Mouse (Mus musculus): Measurements from ENCODE around the gene Slc41a1. TPM values are rescaled to one million over a fixed set of nuclear protein-coding genes. Genes with fewer than 3 reads are reported as not detected.

Slc41a1 gene
- polyA plus RNA-seq, 1 experiment from 2014 or later = 9.2 TPM

DNA sequence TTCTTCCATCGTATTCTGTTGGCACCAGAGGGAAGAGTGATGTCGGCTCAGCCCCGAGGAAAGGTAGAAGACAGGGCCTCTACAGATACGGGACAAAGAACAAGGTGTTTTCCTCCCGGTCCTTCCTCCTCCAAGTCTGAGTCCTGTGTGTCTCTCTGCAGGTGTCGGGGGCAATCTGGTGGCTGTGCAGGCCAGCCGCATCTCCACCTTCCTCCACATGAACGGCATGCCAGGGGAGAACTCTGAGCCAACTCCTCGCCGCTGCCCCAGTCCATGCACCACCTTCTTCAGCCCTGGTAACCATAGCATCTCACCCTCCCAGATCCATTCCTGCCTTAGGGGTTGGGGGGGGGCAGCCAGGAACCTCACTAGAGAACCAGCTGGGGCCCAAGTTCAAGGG is 16.5 kb downstream of the Slc41a1 start:
- no peak overlapping the region for H3K4me2 ChIP-seq (ENCODE audit: low read depth, low read length)
- DNase-seq (ENCODE audit: low spot score) (no peak), ATAC-seq (replicated peaks; ENCODE audit: insufficient number of reproducible peaks, low FRiP score, low TSS enrichment, low read depth) (no peak)
- no peak overlapping the region for H3K4me3 ChIP-seq (ENCODE audit: low read depth, low read length)
- H3K4me1 ChIP-seq (ENCODE audit: control insufficient read depth, insufficient read depth, low read length) = no peaks in the 10 kb centered on the region
- no peaks in the 10 kb centered on the region for H3K9me3 ChIP-seq (replicated peaks; ENCODE audit: control insufficient read depth, low read length)
- no peak overlapping the region for H3K9ac ChIP-seq (replicated peaks; ENCODE audit: low read length)
- no peaks in the 10 kb centered on the region for H3K27me3 ChIP-seq (ENCODE audit: control insufficient read depth, insufficient read depth, low read length)
- H3K27ac ChIP-seq (replicated peaks; ENCODE audit: low read depth, low read length) = no peak overlapping the region
- 93% methylated on average over 10 of the region's 10 CpGs for WGBS
- no peaks in the 10 kb centered on the region; the same call in none of the 2 replicates for H3K36me3 ChIP-seq (replicated peaks; ENCODE audit: control insufficient read depth, insufficient read depth, low read depth, low read length)

DNA sequence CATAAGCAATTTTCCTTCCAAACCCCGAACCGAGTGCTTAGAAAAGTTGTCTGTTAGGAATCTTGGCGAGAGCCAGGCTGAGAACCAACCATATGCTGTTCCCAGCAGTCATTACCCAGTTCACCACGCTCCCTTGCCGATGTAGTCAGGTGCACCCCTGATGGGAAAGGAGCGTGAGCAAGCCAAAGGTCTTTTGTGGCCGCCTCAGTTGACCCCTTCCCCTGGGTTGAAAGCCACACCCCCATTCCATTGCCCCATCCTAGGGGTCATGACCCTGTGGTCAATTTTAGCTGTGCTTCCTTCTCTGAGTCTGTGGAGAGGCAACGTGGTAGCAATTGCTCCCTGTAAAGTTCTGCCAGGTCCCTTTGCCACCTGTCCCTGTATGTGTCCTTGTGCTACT is 17.6 kb downstream of the Slc41a1 start:
- no peaks in the 10 kb centered on the region; the same call in none of the 2 replicates for H3K36me3 ChIP-seq (replicated peaks; ENCODE audit: control insufficient read depth, insufficient read depth, low read depth, low read length)
- ATAC-seq (replicated peaks; ENCODE audit: insufficient number of reproducible peaks, low FRiP score, low TSS enrichment, low read depth) = no peak

DNA sequence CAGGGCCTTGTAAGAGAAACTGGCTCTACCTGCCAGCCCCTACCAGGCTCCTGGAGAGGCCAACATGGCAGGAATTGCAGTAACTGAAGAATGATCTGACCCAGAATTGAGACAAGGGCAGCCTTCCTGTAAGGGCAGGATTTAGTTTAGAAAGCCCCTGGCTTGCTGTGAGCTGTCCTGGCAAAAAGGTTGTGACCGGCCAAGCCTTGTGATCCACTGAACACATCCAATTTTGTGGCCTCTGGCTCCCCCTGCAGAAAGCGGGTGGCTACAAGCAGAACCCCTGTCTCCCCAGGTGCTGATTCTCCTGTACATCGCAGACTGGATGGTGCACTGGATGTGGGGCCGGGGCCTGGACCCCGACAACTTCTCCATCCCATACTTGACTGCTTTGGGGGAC is 19.0 kb downstream of the Slc41a1 start:
- Histone ChIP-seq H3K4me3 (ENCODE audit: low read depth, low read length) (no peak overlapping the region), H3K4me2 (ENCODE audit: low read depth, low read length) (no peak overlapping the region), H3K9ac (replicated peaks; ENCODE audit: low read length) (no peak overlapping the region), H3K36me3 (replicated peaks; ENCODE audit: control insufficient read depth, insufficient read depth, low read depth, low read length) (no peaks in the 10 kb centered on the region; the same call in none of the 2 replicates), H3K4me1 (ENCODE audit: control insufficient read depth, insufficient read depth, low read length) (no peaks in the 10 kb centered on the region), H3K9me3 (replicated peaks; ENCODE audit: control insufficient read depth, low read length) (no peaks in the 10 kb centered on the region), H3K27me3 (ENCODE audit: control insufficient read depth, insufficient read depth, low read length) (no peaks in the 10 kb centered on the region), H3K27ac (replicated peaks; ENCODE audit: low read depth, low read length) (no peak overlapping the region)
- peak; percentile 37 for DNase-seq (ENCODE audit: low spot score)
- no peak for ATAC-seq (replicated peaks; ENCODE audit: insufficient number of reproducible peaks, low FRiP score, low TSS enrichment, low read depth)
- 75% methylated on average over 5 of the region's 5 CpGs for WGBS

More for the DNA sequence above, 17.6 kb downstream of the Slc41a1 start:
- no peak overlapping the region for H3K27ac ChIP-seq (replicated peaks; ENCODE audit: low read depth, low read length)
- WGBS = 64% methylated on average over 8 of the region's 8 CpGs
- no peaks in the 10 kb centered on the region for H3K9me3 ChIP-seq (replicated peaks; ENCODE audit: control insufficient read depth, low read length)
- no peak overlapping the region for H3K4me2 ChIP-seq (ENCODE audit: low read depth, low read length)
- DNase-seq (ENCODE audit: low spot score) = no peak
- no peaks in the 10 kb centered on the region for H3K4me1 ChIP-seq (ENCODE audit: control insufficient read depth, insufficient read depth, low read length)
- no peaks in the 10 kb centered on the region for H3K27me3 ChIP-seq (ENCODE audit: control insufficient read depth, insufficient read depth, low read length)
- H3K9ac ChIP-seq (replicated peaks; ENCODE audit: low read length) = no peak overlapping the region
- H3K4me3 ChIP-seq (ENCODE audit: low read depth, low read length) = no peak overlapping the region

DNA sequence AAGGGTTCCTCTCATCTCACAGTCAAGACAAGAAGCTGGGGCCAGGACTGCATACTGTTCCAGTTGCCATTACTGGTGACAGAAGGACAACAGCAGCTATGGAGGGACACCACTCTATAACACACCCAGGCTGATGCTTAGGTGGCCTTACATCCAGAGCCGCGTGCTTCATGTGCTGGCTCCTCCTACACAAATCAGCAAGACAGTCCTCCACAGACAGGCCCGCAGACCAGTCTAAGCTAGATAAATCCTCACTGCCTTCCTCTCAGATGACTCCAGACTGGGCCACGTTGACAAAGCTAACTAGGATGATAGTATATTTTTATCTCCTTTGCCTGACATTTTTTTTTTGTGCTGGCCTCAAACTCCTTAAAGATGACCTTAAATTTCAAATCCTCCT is 34.5 kb downstream of the Slc41a1 start:
- Histone ChIP-seq H3K36me3 (replicated peaks; ENCODE audit: control insufficient read depth, insufficient read depth, low read depth, low read length) (no peaks in the 10 kb centered on the region), H3K9me3 (replicated peaks; ENCODE audit: control insufficient read depth, low read length) (no peaks in the 10 kb centered on the region), H3K4me3 (ENCODE audit: low read depth, low read length) (no peak overlapping the region), H3K27me3 (ENCODE audit: control insufficient read depth, insufficient read depth, low read length) (no peaks in the 10 kb centered on the region), H3K4me1 (ENCODE audit: control insufficient read depth, insufficient read depth, low read length) (no peaks in the 10 kb centered on the region), H3K9ac (replicated peaks; ENCODE audit: low read length) (no peak overlapping the region), H3K4me2 (ENCODE audit: low read depth, low read length) (no peak overlapping the region), H3K27ac (replicated peaks; ENCODE audit: low read depth, low read length) (no peak overlapping the region)
- no peak for ATAC-seq (replicated peaks; ENCODE audit: insufficient number of reproducible peaks, low FRiP score, low TSS enrichment, low read depth)
- DNase-seq (ENCODE audit: low spot score) = no peak
- 87% methylated on average over 4 of the region's 4 CpGs for WGBS

DNA sequence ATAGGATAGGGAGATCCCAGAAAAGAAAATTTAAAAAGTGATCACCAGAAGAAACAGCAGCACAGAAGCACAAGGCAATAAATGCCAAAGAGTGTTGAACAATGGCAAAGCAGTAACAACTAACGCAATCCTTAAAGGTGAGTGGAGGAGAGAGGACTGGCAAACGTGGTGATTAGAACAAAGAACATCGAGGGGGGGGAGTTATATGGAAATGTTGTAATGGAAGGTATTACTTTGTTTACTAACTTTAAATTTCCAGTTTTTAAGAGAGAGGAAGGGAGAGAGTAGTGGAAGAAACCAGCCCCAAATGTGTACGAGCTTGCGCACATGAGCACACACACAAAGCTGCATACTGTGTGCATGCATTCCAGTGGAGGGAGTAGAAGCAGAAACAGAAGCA is 38.3 kb downstream of the Slc41a1 start:
- ATAC-seq (replicated peaks; ENCODE audit: insufficient number of reproducible peaks, low FRiP score, low TSS enrichment, low read depth) = no peak
- no peak overlapping the region for H3K4me3 ChIP-seq (ENCODE audit: low read depth, low read length)
- H3K36me3 ChIP-seq (replicated peaks; ENCODE audit: control insufficient read depth, insufficient read depth, low read depth, low read length) = no peaks in the 10 kb centered on the region
- no peaks in the 10 kb centered on the region for H3K4me1 ChIP-seq (ENCODE audit: control insufficient read depth, insufficient read depth, low read length)
- no peak overlapping the region for H3K9ac ChIP-seq (replicated peaks; ENCODE audit: low read length)
- no peaks in the 10 kb centered on the region for H3K9me3 ChIP-seq (replicated peaks; ENCODE audit: control insufficient read depth, low read length)
- no peak overlapping the region for H3K27ac ChIP-seq (replicated peaks; ENCODE audit: low read depth, low read length)
- H3K27me3 ChIP-seq (ENCODE audit: control insufficient read depth, insufficient read depth, low read length) = peaks cover 2% of the 10 kb centered on the region; the same call in 1 of the 2 replicates
- no peak for DNase-seq (ENCODE audit: low spot score)
- no peak overlapping the region for H3K4me2 ChIP-seq (ENCODE audit: low read depth, low read length)
- 79% methylated on average over 5 of the region's 5 CpGs for WGBS

DNA sequence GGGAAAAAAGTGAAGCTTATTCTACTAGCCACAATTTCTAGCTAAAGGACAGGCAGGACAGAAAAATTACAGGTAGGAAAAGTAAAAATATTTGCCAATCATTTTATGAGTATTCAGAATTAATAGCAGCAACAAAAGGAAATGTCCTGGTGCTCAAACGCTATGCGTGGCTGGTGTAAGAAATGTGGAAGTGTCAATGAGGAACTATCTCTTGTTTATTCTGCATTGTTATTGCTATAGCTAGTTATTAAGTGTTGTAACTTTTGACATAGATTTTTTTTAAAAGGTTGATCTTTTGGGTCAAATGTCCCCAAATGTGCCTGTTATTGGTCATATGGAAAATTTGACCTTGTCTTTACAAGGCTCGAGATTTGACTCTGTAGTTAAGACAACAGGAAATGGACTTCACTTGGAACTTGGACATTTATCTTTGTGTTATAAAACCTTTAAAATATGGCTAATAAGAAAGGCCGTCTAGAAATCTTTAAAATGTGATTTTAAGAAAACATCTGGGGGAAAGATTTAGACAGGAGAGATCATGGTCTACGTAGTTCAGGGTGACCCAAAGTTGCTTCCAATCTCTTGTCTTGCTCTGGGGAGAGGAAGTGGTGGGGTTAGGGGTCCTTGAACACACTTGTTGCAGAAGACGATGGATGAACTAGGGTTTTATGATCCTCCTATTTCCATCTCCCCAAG is 39.2 kb downstream of the Slc41a1 start:
- no peak overlapping the region for H3K27ac ChIP-seq (replicated peaks; ENCODE audit: low read depth, low read length)
- no peak overlapping the region for H3K4me3 ChIP-seq (ENCODE audit: low read depth, low read length)
- no peak for ATAC-seq (replicated peaks; ENCODE audit: insufficient number of reproducible peaks, low FRiP score, low TSS enrichment, low read depth)
- DNase-seq (ENCODE audit: low spot score) = no peak
- no peaks in the 10 kb centered on the region for H3K36me3 ChIP-seq (replicated peaks; ENCODE audit: control insufficient read depth, insufficient read depth, low read depth, low read length)
- no peak overlapping the region for H3K4me2 ChIP-seq (ENCODE audit: low read depth, low read length)
- peaks cover 2% of the 10 kb centered on the region; the same call in 1 of the 2 replicates for H3K27me3 ChIP-seq (ENCODE audit: control insufficient read depth, insufficient read depth, low read length)
- WGBS = 77% methylated on average over 6 of the region's 6 CpGs
- no peaks in the 10 kb centered on the region for H3K9me3 ChIP-seq (replicated peaks; ENCODE audit: control insufficient read depth, low read length)
- no peak overlapping the region for H3K9ac ChIP-seq (replicated peaks; ENCODE audit: low read length)
- no peaks in the 10 kb centered on the region for H3K4me1 ChIP-seq (ENCODE audit: control insufficient read depth, insufficient read depth, low read length)

DNA sequence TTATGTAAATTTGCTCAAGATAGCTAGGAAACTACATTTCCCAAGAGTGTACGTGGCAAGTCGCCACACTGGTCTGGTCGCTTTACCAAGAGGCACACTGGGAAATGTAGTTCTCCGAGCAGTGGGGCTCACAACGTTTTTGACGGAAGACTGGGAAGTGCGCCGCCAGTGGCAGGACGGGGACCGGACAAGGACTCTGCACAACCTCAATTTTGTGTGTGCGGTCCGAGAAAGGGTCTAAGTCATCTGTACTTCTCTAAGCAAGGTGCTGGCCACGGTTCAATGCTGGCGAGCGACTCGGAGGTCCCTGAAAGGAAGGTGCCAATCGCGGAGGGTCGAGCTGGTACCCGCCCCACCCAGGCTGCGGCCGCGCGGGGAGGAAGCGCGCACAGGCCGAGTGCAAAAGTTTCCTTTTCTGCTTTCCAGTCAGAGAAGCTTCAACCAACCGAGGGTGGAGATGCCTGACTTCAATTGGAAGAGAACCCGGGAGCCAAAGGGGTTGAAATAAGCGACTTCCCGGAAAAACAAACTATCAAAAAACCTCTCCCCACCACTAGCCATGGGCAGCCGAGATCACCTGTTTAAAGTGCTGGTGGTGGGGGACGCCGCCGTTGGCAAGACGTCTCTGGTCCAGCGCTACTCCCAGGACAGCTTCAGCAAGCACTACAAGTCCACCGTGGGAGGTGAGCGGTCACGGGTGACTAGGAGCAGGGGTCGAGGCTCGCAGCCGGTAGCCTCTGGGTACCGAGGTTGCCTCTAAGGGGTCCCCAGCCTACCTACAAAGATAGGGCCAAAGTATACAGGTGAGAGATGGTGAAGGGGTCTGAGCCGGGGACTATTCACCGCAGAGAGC is 40.0 kb downstream of the Slc41a1 start, which contains the start of gene Rab29:
Rab29 (plus strand) TSS at position 132 of the 853 bp plus-strand sequence.
- Histone ChIP-seq H3K27me3 (ENCODE audit: control insufficient read depth, insufficient read depth, low read length) (peaks cover 2% of the 10 kb centered on the region; the same call in 1 of the 2 replicates), H3K9ac (replicated peaks; ENCODE audit: low read length) (peak within 1 kb of the TSS; percentile 40), H3K27ac (replicated peaks; ENCODE audit: low read depth, low read length) (no peak within 1 kb of the TSS), H3K4me2 (ENCODE audit: low read depth, low read length) (peak within 1 kb of the TSS; percentile 75), H3K4me1 (ENCODE audit: control insufficient read depth, insufficient read depth, low read length) (no peaks in the 10 kb centered on the region), H3K4me3 (ENCODE audit: low read depth, low read length) (peak within 1 kb of the TSS; percentile 53), H3K36me3 (replicated peaks; ENCODE audit: control insufficient read depth, insufficient read depth, low read depth, low read length) (no peaks in the 10 kb centered on the region), H3K9me3 (replicated peaks; ENCODE audit: control insufficient read depth, low read length) (no peaks in the 10 kb centered on the region)
- peak; percentile 96 for DNase-seq (ENCODE audit: low spot score)
- under 1% methylated on average over 46 of the region's 46 CpGs for WGBS
- ATAC-seq (replicated peaks; ENCODE audit: insufficient number of reproducible peaks, low FRiP score, low TSS enrichment, low read depth) = peak; percentile 94

DNA sequence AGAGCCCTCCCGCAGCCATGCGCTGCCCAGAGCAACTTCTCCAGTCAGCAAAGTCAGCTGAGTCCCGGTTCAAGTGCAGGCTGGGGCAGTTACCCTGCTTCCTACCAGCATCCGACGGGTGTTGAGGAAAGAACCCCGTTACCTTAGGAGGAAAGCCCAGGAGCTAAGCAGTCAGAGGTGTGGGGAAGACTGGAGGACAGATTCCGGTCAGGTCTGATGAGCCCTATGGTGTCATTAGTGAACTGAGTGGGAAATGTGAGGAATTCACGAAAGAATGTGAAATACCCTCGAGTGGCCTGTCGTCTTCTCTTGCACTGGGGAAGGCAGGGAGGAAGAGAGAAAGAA is 40.6 kb downstream of the Slc41a1 start:
- peak; percentile 4 for DNase-seq (ENCODE audit: low spot score)
- Histone ChIP-seq H3K9ac (replicated peaks; ENCODE audit: low read length) (peak overlapping the region; percentile 40; the same call in 1 of the 2 replicates), H3K36me3 (replicated peaks; ENCODE audit: control insufficient read depth, insufficient read depth, low read depth, low read length) (no peaks in the 10 kb centered on the region), H3K4me1 (ENCODE audit: control insufficient read depth, insufficient read depth, low read length) (no peaks in the 10 kb centered on the region), H3K4me2 (ENCODE audit: low read depth, low read length) (peak overlapping the region; percentile 75), H3K27ac (replicated peaks; ENCODE audit: low read depth, low read length) (no peak overlapping the region), H3K9me3 (replicated peaks; ENCODE audit: control insufficient read depth, low read length) (no peaks in the 10 kb centered on the region), H3K27me3 (ENCODE audit: control insufficient read depth, insufficient read depth, low read length) (peaks cover 2% of the 10 kb centered on the region; the same call in 1 of the 2 replicates), H3K4me3 (ENCODE audit: low read depth, low read length) (peak overlapping the region; percentile 53)
- ATAC-seq (replicated peaks; ENCODE audit: insufficient number of reproducible peaks, low FRiP score, low TSS enrichment, low read depth) = peak; percentile 25; the same call in 1 of the 2 replicates
- 21% methylated on average over 10 of the region's 10 CpGs for WGBS
